Mouse (Mus musculus) left cerebral cortex, adult 8-10 months (tissue): ENCODE results near the gene Ankrd34a. TPM values are rescaled to one million over a fixed set of nuclear protein-coding genes. Genes with fewer than 3 reads are reported as not detected.
A peak's percentile ranks its signal among the peaks of the same experiment; 100 is the strongest.

Source experiments
- DNase-seq, 2 experiments: peaks; one replicate each; pipeline ENCODE4 v3.0.0; 2022; ENCODE audit warnings: low spot score in 2 of 2
- total RNA-seq, 4 experiments: library from RNA; stranded (reverse); gene quantifications; 2 replicates each; pipeline ENCODE4 v1.2.4; 2022

The Ankrd34a gene
- total RNA-seq, 4 experiments from 2014 or later: 60.4 to 65.0 (median 61.0) TPM

DNA sequence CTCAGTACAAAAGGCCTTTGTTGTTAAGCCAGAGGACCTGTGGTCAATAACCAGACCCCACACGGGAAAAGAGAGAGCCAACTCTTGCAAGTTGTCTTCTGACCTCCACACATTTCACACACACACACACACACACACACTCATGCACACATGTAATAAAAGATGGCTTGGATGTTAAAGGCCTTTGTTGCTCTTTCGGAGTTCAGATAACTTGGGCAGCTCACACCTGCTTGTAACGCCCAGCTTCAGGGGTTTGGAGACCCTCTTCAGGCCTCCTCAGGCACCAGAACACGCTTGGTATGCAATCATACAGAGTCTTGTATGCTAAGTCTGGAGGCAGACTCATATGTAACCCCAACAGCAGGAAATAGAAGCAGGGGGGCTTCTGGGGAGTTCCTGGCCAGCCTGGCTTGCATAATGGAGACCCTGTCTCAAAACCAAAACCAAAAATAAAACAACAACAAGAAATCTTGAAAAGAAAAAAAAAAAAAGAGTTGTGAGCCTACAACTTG, 17.1 kb upstream of the Ankrd34a start:
- no peak for DNase-seq

GRCm38 (mm10) chr3:96579885-96580454, 16.5 kb upstream of the Ankrd34a start:
- DNase-seq: peak; percentile 83 to 84

DNA sequence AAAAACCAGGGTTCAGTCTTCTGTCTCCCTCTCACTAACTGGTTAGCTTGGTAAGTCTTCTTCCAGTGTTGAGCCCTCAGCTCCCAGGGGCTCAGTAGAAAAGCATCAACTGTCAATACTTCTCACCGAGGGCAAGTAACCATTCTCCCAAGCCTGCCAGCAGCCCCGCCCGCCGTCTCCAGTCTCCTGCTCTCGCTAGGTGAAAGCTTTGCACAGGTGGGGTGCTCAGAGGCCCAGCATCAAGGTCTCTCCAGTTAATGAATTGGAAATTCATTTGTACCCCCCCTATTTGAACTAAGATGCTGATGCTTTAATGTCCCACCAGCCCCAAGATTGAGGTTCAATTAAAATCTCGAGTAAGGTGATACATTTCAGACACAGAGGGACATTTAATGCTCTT, 15.3 kb upstream of the Ankrd34a start:
- no peak for DNase-seq

GRCm38 (mm10) chr3:96581771-96582515, 14.5 kb upstream of the Ankrd34a start:
- DNase-seq: no peak

- no peak for DNase-seq
Measured at GRCm38 (mm10) chr3:96583386-96583785, 13.1 kb upstream of the Ankrd34a start.

DNA sequence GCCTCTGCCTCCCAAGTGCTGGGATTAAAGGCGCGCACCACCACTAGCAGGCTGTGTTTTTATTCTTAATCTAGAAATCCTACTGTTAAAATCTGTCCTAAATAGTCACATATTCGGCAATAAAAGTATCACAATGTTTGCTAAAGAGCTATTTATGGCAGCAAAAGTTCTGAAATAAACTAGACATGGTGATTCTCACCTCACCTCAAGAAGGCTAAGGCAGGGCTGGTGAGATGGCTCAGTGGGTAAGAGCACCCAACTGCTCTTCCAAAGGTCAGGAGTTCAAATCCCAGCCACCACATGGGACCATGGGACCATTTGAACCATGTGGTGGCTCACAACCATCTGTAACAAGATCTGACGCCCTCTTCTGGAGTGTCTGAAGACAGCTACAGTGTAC, 5.8 kb upstream of the Ankrd34a start:
- DNase-seq: no peak

DNA sequence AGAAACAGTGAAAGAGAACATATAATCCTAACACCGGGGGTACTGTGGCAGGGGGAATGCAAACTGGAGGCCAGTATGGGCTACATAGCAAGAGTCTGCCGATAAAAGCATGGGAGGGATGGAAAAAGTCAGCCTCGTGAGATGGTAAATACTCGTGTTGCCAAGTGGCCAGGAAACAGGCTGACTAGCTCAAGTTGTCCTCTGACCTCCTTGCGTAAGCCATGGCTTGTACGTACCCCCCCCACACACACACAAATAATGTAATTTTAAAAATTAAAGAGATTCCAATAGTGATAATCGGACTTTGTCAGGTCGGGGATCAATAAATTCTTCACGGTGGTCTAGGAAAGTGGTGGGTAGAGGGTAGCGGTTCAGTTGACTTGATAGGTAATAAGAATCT, 3.1 kb upstream of the Ankrd34a start:
- no peak for DNase-seq

- peak; percentile 93 for DNase-seq
Measured at GRCm38 (mm10) chr3:96593790-96594560, 2.5 kb upstream of the Ankrd34a start, which contains the start of gene Polr3gl. Polr3gl (minus strand) TSS chr3:96594181.

DNA sequence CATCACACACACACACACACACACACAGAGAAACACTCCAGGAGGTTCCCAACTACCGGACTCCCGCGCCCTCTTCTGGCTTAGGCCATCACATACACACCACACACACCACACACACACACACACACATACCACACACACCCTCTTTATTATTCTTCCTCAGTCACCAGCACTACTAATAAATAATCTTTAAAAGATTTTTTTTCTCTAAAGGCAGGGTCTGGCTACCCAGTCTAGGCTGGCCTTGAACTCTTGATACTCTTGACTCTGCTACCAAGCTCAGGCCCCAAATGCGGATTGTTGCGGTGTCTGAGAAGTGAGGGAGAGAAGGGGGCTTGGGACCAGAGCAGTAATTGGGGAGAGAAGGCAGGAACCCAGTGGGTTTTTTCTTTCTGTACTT, 1.6 kb upstream of the Ankrd34a start:
- no peak for DNase-seq

DNA sequence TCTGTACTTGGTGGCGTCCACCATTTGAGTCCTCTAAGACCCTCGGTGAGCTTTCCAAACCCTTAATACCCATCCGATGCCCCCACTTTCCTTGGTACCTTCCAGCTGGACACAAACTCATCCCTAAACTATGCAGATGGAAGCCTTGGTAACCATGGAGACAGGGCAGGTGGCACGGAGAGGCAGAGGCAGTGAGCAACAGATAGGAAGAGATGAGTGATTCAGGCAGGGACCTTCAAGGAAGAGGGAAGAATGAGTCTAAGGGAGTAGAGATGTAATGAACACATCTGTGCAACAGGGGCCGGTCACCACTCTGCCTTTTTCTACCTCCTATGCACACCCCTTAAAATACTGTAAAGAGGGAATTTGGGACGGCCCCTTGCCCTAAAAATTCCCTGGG, 775 bp upstream of the Ankrd34a start:
- DNase-seq: peak; percentile 33 to 68

DNA sequence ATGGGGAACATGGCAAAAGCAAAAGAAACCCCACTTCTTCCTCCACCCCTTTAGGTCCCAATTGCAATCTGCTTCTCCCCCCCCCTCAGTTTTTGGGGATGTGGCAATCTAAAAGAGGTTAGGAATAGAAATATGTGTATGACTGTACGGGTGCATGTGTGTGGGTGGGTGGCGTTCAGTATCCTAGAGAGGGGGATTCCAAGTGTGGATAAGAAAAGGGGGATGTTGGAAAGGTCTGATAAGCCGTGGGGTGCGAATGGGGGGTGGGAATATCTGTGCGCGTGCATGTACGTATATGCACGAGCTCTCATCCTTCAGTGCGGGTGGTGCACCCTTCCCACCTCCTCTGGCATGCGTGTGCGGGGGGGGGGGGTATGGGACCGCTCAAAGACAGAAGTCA, 419 bp downstream of the Ankrd34a start:
- DNase-seq: peak in 1 of 2 experiments; percentile 57

DNA sequence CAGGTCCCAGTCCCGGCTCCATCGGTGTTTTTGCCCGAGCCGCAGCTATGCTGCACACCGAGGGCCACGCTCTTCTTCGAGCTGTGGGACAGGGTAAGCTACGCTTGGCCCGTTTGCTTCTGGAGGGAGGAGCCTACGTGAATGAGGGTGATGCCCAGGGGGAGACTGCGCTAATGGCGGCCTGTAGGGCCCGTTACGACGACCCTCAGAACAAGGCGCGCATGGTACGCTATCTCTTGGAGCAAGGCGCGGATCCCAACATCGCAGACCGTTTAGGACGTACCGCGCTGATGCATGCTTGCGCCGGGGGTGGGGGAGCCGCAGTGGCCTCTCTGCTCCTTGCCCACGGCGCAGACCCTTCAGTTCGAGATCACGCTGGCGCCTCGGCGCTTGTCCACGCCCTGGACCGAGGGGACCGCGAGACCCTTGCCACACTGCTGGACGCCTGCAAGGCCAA, 1.0 kb downstream of the Ankrd34a start:
- peak in 1 of 2 experiments; percentile 48 for DNase-seq

- peak; percentile 49 to 51 for DNase-seq
Measured at GRCm38 (mm10) chr3:96598156-96599068, 2.0 kb downstream of the Ankrd34a start.

DNA sequence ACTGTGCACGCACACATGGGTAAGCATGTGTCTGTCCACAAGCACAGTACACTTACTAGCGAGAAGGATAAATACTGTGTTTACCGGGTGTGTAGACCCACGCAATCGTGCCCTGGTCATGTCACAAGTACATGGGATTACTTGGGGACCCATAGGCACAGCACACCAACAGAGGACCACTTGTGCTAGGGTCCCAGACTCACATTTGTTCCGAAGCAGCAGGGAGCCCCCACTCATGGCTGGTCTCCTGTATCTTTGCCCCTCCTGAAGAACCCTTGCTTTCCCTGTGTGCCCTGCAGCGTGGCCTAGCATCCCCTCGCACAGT, 2.6 kb downstream of the Ankrd34a start:
- no peak for DNase-seq

DNA sequence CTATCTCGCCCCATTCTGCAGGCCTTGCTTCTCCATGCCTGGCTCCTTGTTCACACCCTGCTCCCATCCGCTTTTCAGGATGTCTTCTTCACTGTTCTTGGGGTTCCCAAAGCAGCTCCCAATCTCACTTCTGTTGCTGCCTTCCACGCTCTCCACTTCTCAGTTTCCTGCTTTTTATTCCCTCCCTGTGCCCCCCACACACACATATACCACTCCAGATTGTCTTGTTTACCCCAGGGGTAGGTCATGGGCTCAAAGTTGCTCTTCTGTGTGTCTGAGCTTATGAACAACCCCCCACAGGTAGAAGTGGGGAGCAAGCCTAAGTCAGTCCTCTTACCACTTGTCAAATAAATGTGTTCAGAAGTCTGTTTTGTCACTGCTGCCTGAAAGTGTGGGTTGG, 3.0 kb downstream of the Ankrd34a start:
- no peak for DNase-seq

GRCm38 (mm10) chr3:96600639-96601250, 4.3 kb downstream of the Ankrd34a start, which contains the start of gene Lix1l:
Lix1l (plus strand) TSS chr3:96601149.
- peak; percentile 80 to 94 for DNase-seq

GRCm38 (mm10) chr3:96601251-96601787, 4.9 kb downstream of the Ankrd34a start:
- DNase-seq: peak; percentile 43 to 61

- DNase-seq: no peak
Measured at GRCm38 (mm10) chr3:96601941-96602703, 5.7 kb downstream of the Ankrd34a start.

- DNase-seq: no peak
Measured at GRCm38 (mm10) chr3:96602704-96603084, 6.3 kb downstream of the Ankrd34a start.
